Mouse (Mus musculus) kidney, postnatal 4 days (tissue): ENCODE measurements at regions not wholly inside any gene's neighbourhood (a gene's known extent, or its start where the extent isn't known, plus 50 kb on each side); places are given as distances from the start of the nearest gene placed in this dataset.

Experiments used
- DNase-seq, 2 experiments: peaks; one replicate each; pipeline ENCODE4 v3.0.0; 2021; ENCODE audit warnings: mixed read lengths in 2 of 2

DNA sequence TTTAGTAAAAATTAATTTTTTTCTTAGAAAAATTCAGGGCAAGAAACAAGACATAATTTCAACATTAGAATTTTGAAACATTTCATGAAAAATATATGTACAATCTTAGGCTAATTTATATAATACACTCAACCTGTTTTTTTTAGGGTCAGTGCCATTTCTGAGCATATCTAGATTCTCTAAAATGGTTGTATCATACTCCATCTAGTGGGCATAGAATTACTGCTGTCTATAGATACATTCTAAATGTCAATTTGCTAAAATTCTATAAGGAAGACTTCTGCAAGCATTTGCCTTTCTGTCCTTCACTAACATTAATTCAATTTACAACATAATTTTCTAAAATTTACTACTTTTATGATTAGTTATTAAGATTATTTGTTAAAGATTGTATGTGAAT is 507.7 kb downstream of the Zbbx start:
- no peak for DNase-seq

- no peak for DNase-seq
These were observed 532.2 kb downstream of the Zbbx start for GRCm38 (mm10) chr3:74632623-74633022.

DNA sequence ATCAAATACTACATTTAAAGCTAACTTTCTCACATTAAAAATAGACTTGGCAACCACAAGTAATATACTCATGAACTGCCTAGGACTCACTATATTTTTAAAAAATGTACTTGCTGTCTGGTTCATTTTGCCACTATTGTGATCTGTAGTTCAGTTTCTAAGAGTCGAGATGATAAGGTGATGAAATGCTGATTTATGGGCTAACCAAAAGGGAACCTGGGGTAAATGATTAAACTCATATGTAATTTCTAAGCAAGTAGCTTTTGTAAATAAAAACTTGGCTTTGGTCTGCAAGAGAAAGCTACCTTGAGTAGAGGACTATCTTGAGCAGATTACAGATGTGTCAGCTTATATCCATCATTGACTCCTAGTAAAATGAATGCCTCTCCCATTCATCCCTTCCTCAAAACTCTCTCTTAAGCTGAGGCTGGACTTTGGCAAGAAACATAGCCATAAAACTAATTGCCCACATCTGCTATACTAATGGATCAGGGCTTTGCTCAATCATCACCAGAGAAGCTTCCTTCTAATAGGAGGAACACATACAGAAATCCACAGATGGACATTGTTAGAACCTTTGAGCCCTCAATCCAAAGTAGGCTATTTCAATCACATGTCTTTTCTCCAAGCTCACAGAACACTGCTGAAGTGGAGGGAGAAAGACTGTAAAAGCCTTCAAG is 563.4 kb downstream of the Zbbx start:
- no peak for DNase-seq

DNA sequence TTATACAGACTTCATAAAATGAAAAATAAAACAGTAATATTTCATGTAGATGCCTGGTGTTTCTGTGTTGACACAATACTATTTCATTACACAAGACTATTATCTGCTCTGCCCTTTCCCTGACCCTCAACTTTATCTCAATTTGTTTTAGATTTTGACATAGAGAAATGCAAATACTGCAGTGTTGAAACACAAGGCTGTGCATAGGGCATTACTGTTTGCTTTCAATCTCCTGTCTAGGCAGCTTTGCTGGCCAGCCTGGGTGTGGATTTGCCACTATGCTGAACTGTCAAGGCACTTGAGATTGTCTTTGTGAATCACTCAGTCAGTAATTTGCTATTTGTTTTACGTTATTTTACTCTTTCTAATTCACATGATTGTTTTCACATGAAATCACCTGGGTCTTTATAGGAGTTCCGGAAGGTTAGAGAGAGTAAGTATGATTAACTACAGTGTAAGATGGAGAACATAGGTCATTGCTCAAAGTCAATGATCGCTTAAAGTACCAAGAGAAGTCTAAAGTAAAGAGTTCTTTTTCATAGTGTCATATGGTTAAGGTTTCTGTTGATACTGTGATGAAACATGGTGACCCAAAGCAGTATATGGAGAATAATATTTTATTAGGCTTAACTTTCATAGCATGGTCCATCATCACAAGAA is 576.0 kb downstream of the Zbbx start:
- no peak for DNase-seq

GRCm38 (mm10) chr3:74565176-74565575 is 599.7 kb downstream of the Zbbx start:
- DNase-seq: no peak

DNA sequence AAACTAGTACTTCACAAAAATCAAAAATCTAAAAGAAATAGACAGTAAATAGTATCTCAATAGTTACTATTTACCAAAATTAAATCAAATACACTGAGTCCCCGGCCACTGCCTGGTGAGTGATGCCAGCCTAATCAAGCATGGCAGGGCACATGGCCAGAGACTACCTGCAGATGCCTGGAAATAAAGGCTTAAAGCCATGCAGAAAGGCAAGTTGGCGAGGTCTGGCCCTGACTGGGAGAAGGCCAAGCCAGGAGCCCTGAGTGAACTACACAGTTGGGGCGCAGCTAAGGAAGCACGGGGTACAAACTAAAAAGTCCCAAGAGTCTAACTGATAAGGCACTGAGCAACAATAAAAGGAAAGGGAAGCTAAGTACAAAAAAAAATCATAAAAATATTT is 630.0 kb downstream of the Zbbx start:
- DNase-seq: no peak

GRCm38 (mm10) chr3:74534006-74534698 is 630.7 kb downstream of the Zbbx start:
- peak; percentile 10 to 12 for DNase-seq

DNA sequence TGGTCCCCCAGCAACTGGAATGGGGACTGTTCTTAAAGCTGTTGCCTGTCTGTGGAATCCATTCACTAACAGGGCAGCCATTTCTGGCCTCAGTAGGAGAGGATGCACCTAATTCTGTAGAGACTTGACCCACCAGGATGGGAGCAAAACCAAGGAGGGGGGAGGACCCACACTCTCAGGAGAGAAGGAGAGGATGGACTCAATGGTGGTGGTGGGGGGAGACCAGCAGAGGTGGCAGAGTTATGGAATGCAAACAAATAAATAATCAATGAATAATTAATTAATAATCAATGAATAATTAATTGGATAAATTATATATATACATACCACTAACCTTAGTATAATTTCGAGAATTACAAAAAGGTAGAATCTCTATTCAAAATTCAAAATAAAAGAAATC is 681.1 kb downstream of the Zbbx start:
- DNase-seq: no peak
